Mouse (Mus musculus) embryo, embryonic 11.5 days (tissue): ENCODE results near the gene Gm45021.

Experiments used
- DNase-seq: peaks from one replicate; pipeline ENCODE4 v3.0.0-alpha.2; 2012; ENCODE audit warnings: low read depth, low spot score

The Gm45021 gene

GRCm38 (mm10) chr6:48572572-48573061 lies 16.8 kb upstream of the Gm45021 start, which contains the start of gene Rarres2:
Rarres2 (minus strand) TSS chr6:48572789.
- no peak for DNase-seq

- DNase-seq = no peak
Measured at GRCm38 (mm10) chr6:48573280-48573679, 16.1 kb upstream of the Gm45021 start.

GRCm38 (mm10) chr6:48573981-48574380 lies 15.4 kb upstream of the Gm45021 start:
- DNase-seq = no peak

GRCm38 (mm10) chr6:48578736-48579135 lies 10.7 kb upstream of the Gm45021 start:
- DNase-seq = no peak

GRCm38 (mm10) chr6:48579215-48579648 lies 10.2 kb upstream of the Gm45021 start:
- DNase-seq = no peak

GRCm38 (mm10) chr6:48581257-48581656 lies 8.2 kb upstream of the Gm45021 start:
- no peak for DNase-seq

- DNase-seq = no peak
Measured at GRCm38 (mm10) chr6:48582037-48582436, 7.4 kb upstream of the Gm45021 start.

- no peak for DNase-seq
Measured at GRCm38 (mm10) chr6:48591221-48591845, 1.9 kb downstream of the Gm45021 start.

GRCm38 (mm10) chr6:48591871-48592270 lies 2.5 kb downstream of the Gm45021 start:
- no peak for DNase-seq

GRCm38 (mm10) chr6:48593158-48594042 lies 4.0 kb downstream of the Gm45021 start, which contains the start of the genes Repin1 and Gm44965:
Repin1 (plus strand) TSS chr6:48593883.
Gm44965 (plus strand) TSS chr6:48593941.
- DNase-seq = peak; percentile 78

GRCm38 (mm10) chr6:48594043-48594738 lies 4.8 kb downstream of the Gm45021 start:
- peak; percentile 51 for DNase-seq

- DNase-seq = no peak
Measured at GRCm38 (mm10) chr6:48595278-48595677, 5.9 kb downstream of the Gm45021 start.

GRCm38 (mm10) chr6:48596545-48597232 lies 7.3 kb downstream of the Gm45021 start:
- DNase-seq = no peak

GRCm38 (mm10) chr6:48597233-48597625 lies 7.8 kb downstream of the Gm45021 start:
- DNase-seq = no peak

- DNase-seq = no peak
Measured at GRCm38 (mm10) chr6:48600594-48600993, 11.2 kb downstream of the Gm45021 start.

GRCm38 (mm10) chr6:48601271-48602079 lies 12.1 kb downstream of the Gm45021 start, which contains the start of gene Zfp775:
Zfp775 (plus strand) TSS chr6:48602063.
- DNase-seq = peak; percentile 90

- DNase-seq = no peak
Measured at GRCm38 (mm10) chr6:48602080-48602741, 12.8 kb downstream of the Gm45021 start.

- no peak for DNase-seq
Measured at GRCm38 (mm10) chr6:48608124-48608523, 18.7 kb downstream of the Gm45021 start.

- no peak for DNase-seq
Measured at GRCm38 (mm10) chr6:48609512-48609911, 20.1 kb downstream of the Gm45021 start.

GRCm38 (mm10) chr6:48610657-48611056 lies 21.2 kb downstream of the Gm45021 start:
- DNase-seq = no peak
